Mouse (Mus musculus) hindbrain, embryonic 14.5 days (tissue): ENCODE measurements around the gene Mmp25. TPM values are rescaled to one million over a fixed set of nuclear protein-coding genes. Genes with fewer than 3 reads are reported as not detected.

Experiments
- ATAC-seq: fragments of 200-750 bp; cut with Nextera tagmentation; 2 replicates; pipeline ENCODE4 v1.8.0; 2017; ENCODE audit warnings: moderate number of reproducible peaks, mild to moderate bottlenecking, moderate TSS enrichment, moderate library complexity; ENCODE audit not compliant: low FRiP score
- DNase-seq: peaks from one replicate; pipeline ENCODE4 v3.0.0-alpha.2; 2015; ENCODE audit warnings: low spot score
- H3K27ac ChIP-seq: fragments of 300-500 bp; sonication (generic); 2 replicates; pipeline ENCODE4 v1.5.1; 2014; ENCODE audit warnings: mild to moderate bottlenecking, moderate library complexity
- H3K27me3 ChIP-seq: fragments of 300-500 bp; sonication (generic); 2 replicates; pipeline ENCODE4 v1.6.1; 2014; ENCODE audit warnings: mild to moderate bottlenecking, low read length, mixed read lengths; ENCODE audit not compliant: control insufficient read depth, insufficient read depth
- H3K36me3 ChIP-seq: fragments of 300-500 bp; sonication (generic); replicated peaks from 2 replicates; pipeline ENCODE4 v1.6.1; 2014; ENCODE audit not compliant: control insufficient read depth, insufficient read depth
- H3K4me1 ChIP-seq: fragments of 300-500 bp; sonication (generic); replicated peaks from 2 replicates; pipeline ENCODE4 v1.6.1; 2014; ENCODE audit warnings: antibody characterized with exemption, low read length, mixed read lengths; ENCODE audit not compliant: control insufficient read depth, insufficient read depth
- H3K4me2 ChIP-seq: fragments of 300-500 bp; sonication (generic); replicated peaks from 2 replicates; pipeline ENCODE4 v1.6.1; 2014; ENCODE audit warnings: mild to moderate bottlenecking, moderate library complexity
- H3K4me3 ChIP-seq: fragments of 300-500 bp; sonication (generic); replicated peaks from 2 replicates; pipeline ENCODE4 v1.5.1; 2014; ENCODE audit warnings: mild to moderate bottlenecking, low read length
- H3K9ac ChIP-seq: fragments of 300-500 bp; sonication (generic); 2 replicates; pipeline ENCODE4 v1.6.1; 2014
- H3K9me3 ChIP-seq: fragments of 300-500 bp; sonication (generic); 2 replicates; pipeline ENCODE4 v1.6.1; 2016; ENCODE audit warnings: low read length; ENCODE audit not compliant: control insufficient read depth
- WGBS: fragments of 180-500 bp; shearing (Covaris S2); extraction: QIAGEN DNeasy Blood & Tissue Kit; methylation state at CpG from one replicate; pipeline ENCODE4 v1.1.7; 2014; 5-methylcytosine and 5-hydroxymethylcytosine counted together
- polyA plus RNA-seq: library from polyadenylated mRNA; unstranded; fragments of >200 nt; fragmentation: Nextera tagmentation; extraction: Ambion mirVana; gene quantifications from 2 replicates; pipeline ENCODE4 v1.2.1, GENCODE M21; 2014

Gene Mmp25
- polyA plus RNA-seq, result 1.0 and 1.6 TPM in 2 replicates

GRCm38 (mm10) chr17:23644613-23645495, at the start of gene Mmp25:
Gene Mmp25, minus strand, starts transcription at chr17:23645277.
- Histone ChIP-seq H3K27ac (no peak within 1 kb of the TSS), H3K36me3 (no peaks in the 10 kb centered on the region), H3K4me3 (peak within 1 kb of the TSS; percentile 35), H3K9ac (peak within 1 kb of the TSS; percentile 52), H3K4me2 (peak within 1 kb of the TSS; percentile 58), H3K27me3 (peaks cover 33% of the 10 kb centered on the region), H3K4me1 (peaks cover 7% of the 10 kb centered on the region), H3K9me3 (no peaks in the 10 kb centered on the region)
- ATAC-seq (no peak), DNase-seq (no peak)
- WGBS, result 2% methylated on average over 58 of the region's 58 CpGs

- Histone ChIP-seq H3K36me3 (no peaks in the 10 kb centered on the region), H3K4me1 (no peaks in the 10 kb centered on the region; the same call in 1 of the 2 replicates), H3K4me2 (no peak overlapping the region), H3K9me3 (no peaks in the 10 kb centered on the region), H3K27me3 (peaks cover 23% of the 10 kb centered on the region), H3K27ac (no peak overlapping the region), H3K9ac (no peak overlapping the region), H3K4me3 (no peak overlapping the region)
- 83% methylated on average over 1 of the region's 1 CpGs for WGBS
- DNase-seq (no peak), ATAC-seq (no peak)
Measured at GRCm38 (mm10) chr17:23694491-23694890, 49.4 kb upstream of the Mmp25 start.

- H3K9me3 ChIP-seq, result no peaks in the 10 kb centered on the region
- DNase-seq, result no peak
- H3K4me1 ChIP-seq, result no peaks in the 10 kb centered on the region; the same call in 1 of the 2 replicates
- H3K4me3 ChIP-seq, result no peak within 1 kb of the TSS
- peak within 1 kb of the TSS; percentile 6; the same call in 1 of the 2 replicates for H3K4me2 ChIP-seq
- H3K27ac ChIP-seq, result no peak within 1 kb of the TSS
- H3K36me3 ChIP-seq, result no peaks in the 10 kb centered on the region
- peak; percentile 53; the same call in 1 of the 2 replicates for ATAC-seq
- H3K27me3 ChIP-seq, result peaks cover 55% of the 10 kb centered on the region
- H3K9ac ChIP-seq, result no peak within 1 kb of the TSS
- 8% methylated on average over 15 of the region's 15 CpGs for WGBS
Measured at GRCm38 (mm10) chr17:23683856-23684672, 39.0 kb upstream of the Mmp25 start, which contains the start of gene Cldn9. Gene Cldn9, minus strand, starts transcription at chr17:23684026.

- no peaks in the 10 kb centered on the region for H3K36me3 ChIP-seq
- no peak overlapping the region for H3K4me3 ChIP-seq
- WGBS, result 23% methylated on average over 15 of the region's 15 CpGs
- H3K4me1 ChIP-seq, result no peaks in the 10 kb centered on the region; the same call in 1 of the 2 replicates
- ATAC-seq (0 out of 2 replicates have a peak, but pooled peaks have one; percentile 19), DNase-seq (no peak)
- H3K27me3 ChIP-seq, result peaks cover 63% of the 10 kb centered on the region
- H3K9me3 ChIP-seq, result no peaks in the 10 kb centered on the region
- no peak overlapping the region for H3K9ac ChIP-seq
- H3K4me2 ChIP-seq, result peak overlapping the region; percentile 6; the same call in 1 of the 2 replicates
- H3K27ac ChIP-seq, result no peak overlapping the region
Measured at GRCm38 (mm10) chr17:23683226-23683625, 38.1 kb upstream of the Mmp25 start.

GRCm38 (mm10) chr17:23682530-23682929, 37.5 kb upstream of the Mmp25 start:
- H3K36me3 ChIP-seq, result no peaks in the 10 kb centered on the region
- H3K4me2 ChIP-seq, result no peak overlapping the region
- DNase-seq, result no peak
- peaks cover 70% of the 10 kb centered on the region for H3K27me3 ChIP-seq
- H3K27ac ChIP-seq, result no peak overlapping the region
- ATAC-seq, result no peak
- WGBS, result 68% methylated on average over 3 of the region's 3 CpGs
- no peaks in the 10 kb centered on the region; the same call in 1 of the 2 replicates for H3K4me1 ChIP-seq
- H3K9me3 ChIP-seq, result no peaks in the 10 kb centered on the region
- H3K4me3 ChIP-seq, result no peak overlapping the region
- no peak overlapping the region for H3K9ac ChIP-seq

GRCm38 (mm10) chr17:23682092-23682491, 37.0 kb upstream of the Mmp25 start:
- no peak for DNase-seq
- H3K27me3 ChIP-seq, result peaks cover 72% of the 10 kb centered on the region

GRCm38 (mm10) chr17:23681086-23681485, 36.0 kb upstream of the Mmp25 start:
- WGBS, result 79% methylated on average over 10 of the region's 10 CpGs
- DNase-seq, result no peak
- Histone ChIP-seq H3K9me3 (no peaks in the 10 kb centered on the region), H3K27ac (no peak overlapping the region), H3K27me3 (peaks cover 80% of the 10 kb centered on the region), H3K4me3 (no peak overlapping the region), H3K9ac (no peak overlapping the region), H3K4me2 (no peak overlapping the region), H3K4me1 (peaks cover 8% of the 10 kb centered on the region), H3K36me3 (no peaks in the 10 kb centered on the region)
- no peak for ATAC-seq

More at GRCm38 (mm10) chr17:23682092-23682491, 37.0 kb upstream of the Mmp25 start:
- no peaks in the 10 kb centered on the region; the same call in 1 of the 2 replicates for H3K4me1 ChIP-seq
- H3K9ac ChIP-seq, result no peak overlapping the region
- 66% methylated on average over 4 of the region's 4 CpGs for WGBS
- no peak overlapping the region for H3K4me2 ChIP-seq
- H3K36me3 ChIP-seq, result no peaks in the 10 kb centered on the region
- no peak for ATAC-seq
- no peak overlapping the region for H3K4me3 ChIP-seq
- no peaks in the 10 kb centered on the region for H3K9me3 ChIP-seq
- H3K27ac ChIP-seq, result no peak overlapping the region

- no peak overlapping the region for H3K4me2 ChIP-seq
- no peaks in the 10 kb centered on the region for H3K9me3 ChIP-seq
- H3K4me3 ChIP-seq, result no peak overlapping the region
- H3K4me1 ChIP-seq, result peaks cover 10% of the 10 kb centered on the region
- WGBS, result 84% methylated on average over 9 of the region's 9 CpGs
- H3K27ac ChIP-seq, result no peak overlapping the region
- DNase-seq (no peak), ATAC-seq (no peak)
- H3K36me3 ChIP-seq, result no peaks in the 10 kb centered on the region
- H3K27me3 ChIP-seq, result peaks cover 88% of the 10 kb centered on the region
- no peak overlapping the region for H3K9ac ChIP-seq
Measured at GRCm38 (mm10) chr17:23680336-23680735, 35.3 kb upstream of the Mmp25 start.
